Mouse (Mus musculus): ENCODE measurements around the gene Myo7a.

The Myo7a gene

DNA sequence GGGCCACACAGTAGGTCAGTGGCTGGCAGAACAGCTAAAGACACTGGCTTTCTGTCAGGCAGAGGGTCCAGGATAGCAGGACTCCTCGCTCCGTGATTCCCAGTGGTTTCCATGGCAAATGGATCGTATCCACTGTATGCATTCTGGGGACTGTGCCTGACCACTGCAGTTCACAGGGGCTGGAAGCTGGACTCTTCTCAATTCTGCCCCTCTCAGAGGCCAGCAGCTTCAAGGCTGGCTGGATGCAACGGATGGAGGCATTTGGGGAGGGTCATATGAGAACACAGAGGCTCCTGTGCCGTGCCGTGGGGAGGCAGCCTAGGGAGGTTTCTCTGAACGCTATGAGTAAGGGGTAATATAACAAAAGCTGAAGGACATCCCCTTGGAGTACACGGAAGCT, 22.9 kb upstream of the Myo7a start:
- DNase-seq = no peak

- peak in 1 of 2 experiments; percentile 43 for DNase-seq
Observed at GRCm38 (mm10) chr7:98141206-98141605, 21.9 kb upstream of the Myo7a start.

DNA sequence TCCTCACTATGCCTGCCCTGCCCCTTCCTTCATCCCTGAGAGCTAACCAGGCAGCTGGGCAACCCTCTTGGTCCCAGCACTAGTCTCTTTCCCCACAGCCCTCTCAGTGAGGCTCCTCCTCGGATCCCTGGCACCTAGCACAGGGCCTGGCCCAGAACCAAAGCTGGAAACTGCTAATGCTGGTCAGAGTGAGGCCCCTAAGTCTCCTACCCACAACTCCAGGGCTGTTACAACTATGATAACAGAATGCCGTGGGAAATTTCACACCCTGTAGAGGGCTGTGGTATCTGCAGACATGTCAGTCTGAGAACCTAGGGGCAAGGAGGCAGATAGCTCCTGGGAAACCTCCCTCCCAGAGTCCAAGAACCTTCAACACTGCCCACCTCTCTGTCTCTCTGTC, 21.3 kb upstream of the Myo7a start:
- no peak for DNase-seq

DNA sequence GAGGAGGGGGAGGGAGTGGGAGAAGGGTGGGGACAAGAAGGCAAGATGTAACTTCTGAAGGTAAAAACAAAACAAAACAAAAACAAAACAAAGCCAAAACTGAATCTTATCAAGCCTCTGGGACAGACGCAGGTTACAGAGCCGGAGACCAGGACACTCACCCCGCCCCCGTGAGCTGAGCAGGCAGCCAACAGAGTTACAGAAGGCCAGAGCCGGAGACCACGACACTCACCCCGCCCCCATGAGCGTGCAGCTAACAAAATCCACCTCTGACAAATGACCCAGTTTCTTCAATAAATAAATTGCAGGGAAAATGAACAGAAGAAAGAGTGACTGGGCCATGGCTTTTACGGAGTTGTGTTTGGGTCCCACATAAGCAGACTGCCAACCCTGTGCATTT, 19.9 kb upstream of the Myo7a start:
- DNase-seq = no peak

GRCm38 (mm10) chr7:98137995-98138394, 18.7 kb upstream of the Myo7a start:
- no peak for DNase-seq

DNA sequence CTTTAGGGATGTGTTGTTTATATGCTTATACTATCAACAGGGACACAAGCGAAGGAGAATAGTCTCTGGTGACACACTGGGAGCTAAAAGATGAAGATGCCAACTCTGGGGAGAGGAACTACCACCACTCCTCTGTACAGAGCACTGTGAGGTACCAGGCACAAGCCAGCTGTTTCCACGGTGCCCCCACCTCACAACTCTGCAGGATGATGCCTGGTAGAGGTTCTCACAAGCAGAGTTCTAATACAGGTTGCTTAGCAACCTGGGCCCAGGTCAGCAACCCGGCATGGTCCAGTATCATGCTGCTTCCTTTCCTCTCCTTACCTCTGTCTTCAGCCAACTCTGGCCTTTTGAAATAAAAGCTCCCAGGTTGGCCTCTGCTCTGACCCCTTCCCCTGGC, 18.3 kb upstream of the Myo7a start:
- no peak for DNase-seq

DNA sequence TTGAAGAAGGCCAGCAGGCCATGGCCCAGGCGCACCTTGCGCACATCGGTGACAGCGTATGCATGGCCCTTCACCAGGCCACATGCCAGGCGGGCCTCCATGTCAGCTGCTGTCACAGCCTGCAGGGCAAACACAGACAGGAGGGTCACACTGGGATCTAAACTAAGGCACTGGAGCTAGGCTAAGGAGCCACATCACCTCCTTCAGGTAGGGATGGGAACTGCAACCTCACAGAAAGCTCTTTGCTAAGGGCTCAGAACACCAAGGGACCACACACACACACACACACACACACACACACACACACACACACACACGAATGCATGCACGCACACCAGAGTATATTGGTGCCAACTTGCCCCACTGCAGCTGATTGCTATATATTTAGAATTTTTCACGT, 12.4 kb upstream of the Myo7a start:
- DNase-seq = no peak

- peak; percentile 42 to 51 for DNase-seq
Observed at GRCm38 (mm10) chr7:98125473-98125872, 6.1 kb upstream of the Myo7a start.

DNA sequence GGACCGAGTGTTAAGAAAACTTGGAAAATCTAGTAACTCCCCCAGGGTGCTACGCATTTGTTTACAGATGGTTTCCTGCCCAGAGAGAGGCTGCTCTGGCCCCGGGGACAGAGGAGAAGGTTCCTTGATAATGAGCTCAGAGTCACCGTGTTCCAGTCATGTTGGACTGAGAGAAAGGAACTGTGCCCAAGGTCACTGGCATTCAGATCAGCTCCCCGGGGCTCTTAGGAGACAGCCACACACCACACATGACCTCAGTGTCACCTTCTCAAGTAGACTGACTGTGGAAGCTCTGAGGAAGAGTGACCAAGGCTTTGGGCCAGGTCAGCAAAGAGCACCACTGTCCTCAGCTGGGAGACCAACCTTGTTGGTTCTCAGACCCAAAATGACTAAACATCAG, 5.4 kb upstream of the Myo7a start:
- DNase-seq = no peak

GRCm38 (mm10) chr7:98121673-98122072, 2.3 kb upstream of the Myo7a start:
- DNase-seq = no peak

DNA sequence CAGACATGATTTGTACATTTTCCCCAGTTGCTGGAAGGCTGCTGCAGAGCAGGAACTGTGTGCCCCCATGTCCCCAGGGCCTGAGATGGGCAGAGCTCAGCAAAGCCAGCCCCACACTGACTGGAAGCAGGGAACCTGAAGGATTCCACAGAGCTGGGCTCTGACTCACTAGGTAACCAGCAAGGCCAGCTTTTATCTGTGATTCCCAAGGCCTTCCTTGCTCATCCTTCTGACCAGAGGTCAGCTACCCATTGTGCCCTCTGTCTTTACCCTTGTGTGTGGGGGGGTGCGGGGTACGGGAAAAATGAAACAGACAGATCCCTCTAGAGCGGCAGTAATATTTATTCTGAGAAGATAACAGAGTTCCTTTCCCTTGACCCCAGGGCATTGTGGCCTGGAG, 1.9 kb upstream of the Myo7a start:
- DNase-seq = no peak

DNA sequence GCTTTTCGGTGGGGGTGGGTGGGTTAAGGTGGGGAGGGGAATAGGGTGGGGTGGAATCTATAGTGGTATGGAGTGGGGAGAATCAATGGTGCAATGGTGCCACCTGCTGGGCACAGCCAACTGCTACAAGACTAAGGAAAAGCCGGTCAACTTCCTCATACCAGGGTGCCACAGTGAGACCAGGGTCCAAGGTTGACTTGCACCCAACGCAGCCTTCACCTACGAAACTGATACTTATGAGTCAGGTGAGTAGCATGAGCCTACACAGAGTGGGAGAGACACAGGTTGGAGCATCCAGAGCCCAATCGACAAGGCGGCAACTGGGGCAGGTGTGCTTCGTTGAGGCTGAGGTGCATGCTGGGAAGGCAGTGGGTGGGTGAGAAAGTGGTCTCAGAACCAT, 1.0 kb upstream of the Myo7a start:
- peak; percentile 72 to 77 for DNase-seq

DNA sequence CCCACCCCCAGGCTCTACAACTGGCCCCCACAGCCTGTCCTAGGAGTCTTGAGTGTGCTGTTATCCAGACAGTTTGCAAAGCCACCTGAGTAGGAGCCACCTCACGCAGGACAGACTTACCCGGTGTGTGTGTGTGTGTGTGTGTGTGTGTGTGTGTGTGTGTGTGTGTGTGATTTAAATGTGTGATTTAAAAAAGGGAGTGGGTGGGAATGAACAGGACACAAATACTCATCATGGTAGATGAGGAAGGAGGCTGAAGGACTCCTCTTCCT, 573 bp upstream of the Myo7a start:
- DNase-seq = no peak

DNA sequence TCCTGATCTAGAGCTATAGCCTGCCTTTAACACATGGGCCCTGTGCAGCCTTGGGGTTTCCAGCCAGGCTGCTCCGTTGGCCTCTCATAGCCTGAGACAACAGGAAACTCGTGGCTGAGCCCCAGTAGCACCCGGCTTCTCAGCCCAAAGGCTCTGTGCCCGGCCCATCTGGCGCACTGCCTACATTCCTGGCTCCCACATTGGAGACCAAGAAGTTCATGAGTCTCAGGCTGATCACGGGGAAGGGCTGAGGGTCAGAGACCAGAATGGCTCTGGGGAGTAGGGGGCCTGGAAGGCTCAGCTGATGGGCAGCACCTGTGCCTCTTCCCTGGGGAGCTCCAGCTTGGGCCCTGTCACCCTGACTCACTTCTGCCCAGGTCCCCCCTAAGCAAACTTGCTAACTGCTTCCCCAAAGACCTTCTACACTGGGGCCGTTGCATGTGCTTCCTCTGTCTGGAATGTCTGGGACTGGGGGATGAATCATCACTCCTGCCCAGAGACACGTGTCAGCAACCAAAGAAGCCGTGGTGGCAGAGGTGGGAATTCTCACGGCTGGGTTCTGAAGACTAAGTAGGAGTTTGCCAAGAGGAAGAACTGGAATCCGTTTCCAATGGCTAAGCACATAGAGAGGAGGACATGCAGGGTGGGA, 2.2 kb downstream of the Myo7a start:
- no peak for DNase-seq

DNA sequence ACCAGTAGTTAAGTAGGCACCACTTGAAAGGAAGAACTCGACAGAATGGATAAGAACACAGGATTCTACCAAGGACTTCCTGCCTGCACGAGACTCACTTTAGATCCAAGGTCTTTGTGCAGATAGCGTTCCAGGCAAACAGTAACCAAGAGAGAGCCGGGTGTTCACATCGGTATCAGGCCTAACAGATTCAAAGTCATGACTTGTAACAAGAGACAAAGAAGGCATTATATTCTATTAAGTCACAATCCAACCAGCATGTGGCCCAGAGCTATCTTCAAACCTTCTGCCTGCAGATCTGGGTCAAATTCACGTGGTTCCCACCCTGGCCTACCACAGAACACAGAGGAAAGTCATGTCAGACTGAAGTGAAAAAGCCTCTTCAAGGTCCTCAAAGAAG, 4.7 kb downstream of the Myo7a start:
- DNase-seq = no peak

- no peak for DNase-seq
Observed at GRCm38 (mm10) chr7:98111233-98111632, 8.1 kb downstream of the Myo7a start.

- no peak for DNase-seq
Observed at GRCm38 (mm10) chr7:98109771-98110170, 9.6 kb downstream of the Myo7a start.

- DNase-seq = peak in 1 of 2 experiments; percentile 36
Observed at GRCm38 (mm10) chr7:98108636-98109430, 10.5 kb downstream of the Myo7a start.

DNA sequence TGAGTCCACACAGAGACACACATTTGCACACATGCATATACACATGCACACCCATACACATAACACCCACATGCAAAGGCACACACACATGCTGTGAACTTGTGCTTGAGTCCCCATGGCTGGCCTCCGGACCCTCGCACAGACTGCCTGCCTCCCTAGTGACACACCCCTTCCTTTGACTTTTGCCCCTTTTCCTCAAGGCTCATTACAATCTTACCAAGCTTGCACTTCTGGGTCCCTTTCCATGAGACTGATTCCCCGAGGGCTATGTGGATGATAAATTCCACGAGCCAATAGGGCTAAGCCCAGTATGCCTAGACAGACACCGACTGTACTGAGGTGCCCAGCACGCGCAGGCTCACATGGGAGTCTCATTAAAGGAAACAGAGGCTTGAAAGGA, 13.1 kb downstream of the Myo7a start:
- DNase-seq = no peak

GRCm38 (mm10) chr7:98104481-98105435, 14.6 kb downstream of the Myo7a start:
- no peak for DNase-seq

GRCm38 (mm10) chr7:98103942-98104292, 15.4 kb downstream of the Myo7a start:
- no peak for DNase-seq

GRCm38 (mm10) chr7:98103002-98103941, 16.1 kb downstream of the Myo7a start:
- peak; percentile 65 to 72 for DNase-seq

GRCm38 (mm10) chr7:98102488-98102887, 16.8 kb downstream of the Myo7a start:
- DNase-seq = no peak

All from thymus, postnatal 36 days (tissue).